Mouse (Mus musculus): ENCODE results near the gene Tsku. TPM values are rescaled to one million over a fixed set of nuclear protein-coding genes. Genes with fewer than 3 reads are reported as not detected.

Gene Tsku
- polyA plus RNA-seq, 2 experiments, result 1.9 TPM

DNA sequence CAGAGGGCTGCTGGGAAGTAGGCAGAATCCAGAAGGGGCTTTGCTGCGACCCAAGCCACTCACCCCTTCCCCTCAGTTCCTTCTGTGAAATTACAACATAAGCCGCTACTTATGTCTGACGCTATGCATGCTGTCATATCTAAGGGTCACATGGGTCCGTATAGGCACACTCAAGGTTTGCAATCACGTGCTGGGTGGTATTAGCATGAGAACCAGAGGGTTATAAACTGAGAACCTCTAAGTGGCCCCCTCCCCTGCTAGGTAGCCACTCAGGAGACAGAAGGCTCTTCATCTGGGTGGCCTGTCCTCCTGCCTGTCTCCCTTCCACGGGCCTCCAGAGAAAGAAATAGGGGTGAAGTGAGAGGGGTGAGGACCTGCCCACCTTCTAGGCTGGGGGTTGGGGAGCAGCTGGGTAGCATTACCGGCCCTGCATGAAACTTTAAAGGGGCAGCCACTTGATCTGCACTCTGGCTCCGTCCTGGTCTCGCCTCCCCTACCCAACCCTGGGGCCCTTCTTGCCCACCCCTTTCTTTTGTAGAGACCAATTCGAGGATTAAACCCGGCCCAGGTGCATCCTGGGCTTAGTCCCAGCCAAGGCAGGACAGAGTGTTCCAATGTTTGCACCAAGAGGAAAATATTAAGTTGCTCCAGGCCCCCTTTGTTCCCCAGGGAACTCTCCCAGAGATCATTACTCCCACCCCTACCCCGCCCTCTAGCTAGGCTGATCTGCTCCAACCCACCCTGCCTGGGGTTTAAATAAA is 6.8 kb downstream of the Tsku start:
- Histone ChIP-seq H3K4me1 (replicated peaks; ENCODE audit: control insufficient read depth in 2 of 2, insufficient read depth in 2 of 2, low read length in 1 of 2) (peaks cover 0 to 12% of the 10 kb centered on the region in 2 experiments; a peak in 2 of 4 replicates), H3K9ac (replicated peaks) (no peak overlapping the region), H3K27ac (no peak overlapping the region), H3K4me3 (ENCODE audit: insufficient read depth in 1 of 2, low read depth in 2 of 2, low read length in 2 of 2) (no peak overlapping the region), H3K9me3 (ENCODE audit: control insufficient read depth, low read length) (no peaks in the 10 kb centered on the region), H3K4me2 (ENCODE audit: low read depth) (no peak overlapping the region), H3K36me3 (replicated peaks; ENCODE audit: control insufficient read depth, insufficient read depth, low read depth) (no peaks in the 10 kb centered on the region), H3K27me3 (ENCODE audit: control insufficient read depth, insufficient read depth, low read length) (peaks cover 5% of the 10 kb centered on the region)
- DNase-seq (ENCODE audit: low read depth in 3 of 3, low spot score in 3 of 3) (no peak), ATAC-seq (ENCODE audit: insufficient read depth) (no peak)
- TF ChIP-seq CTCF (IDR thresholded peaks at IDR 0.05; ENCODE audit: low read depth) (no peak), EP300 (IDR thresholded peaks at IDR 0.05; ENCODE audit: low read depth) (no peak)
- WGBS (ENCODE audit: insufficient replicate concordance), result 57% methylated on average over 12 of the region's 12 CpGs

GRCm38 (mm10) chr7:98353616-98354015 is 7.5 kb downstream of the Tsku start:
- DNase-seq (ENCODE audit: low read depth in 3 of 3, low spot score in 3 of 3) (no peak), ATAC-seq (ENCODE audit: insufficient read depth) (no peak)
- TF ChIP-seq EP300 (IDR thresholded peaks at IDR 0.05; ENCODE audit: low read depth), result no peak
- no peak for TF ChIP-seq CTCF (IDR thresholded peaks at IDR 0.05; ENCODE audit: low read depth)
- Histone ChIP-seq H3K4me2 (ENCODE audit: low read depth) (no peak overlapping the region), H3K9me3 (ENCODE audit: control insufficient read depth, low read length) (no peaks in the 10 kb centered on the region), H3K36me3 (replicated peaks; ENCODE audit: control insufficient read depth, insufficient read depth, low read depth) (no peaks in the 10 kb centered on the region), H3K9ac (replicated peaks) (no peak overlapping the region), H3K4me3 (ENCODE audit: insufficient read depth in 1 of 2, low read depth in 2 of 2, low read length in 2 of 2) (no peak overlapping the region), H3K27me3 (ENCODE audit: control insufficient read depth, insufficient read depth, low read length) (no peaks in the 10 kb centered on the region; the same call in none of the 2 replicates), H3K27ac (no peak overlapping the region), H3K4me1 (replicated peaks; ENCODE audit: control insufficient read depth in 2 of 2, insufficient read depth in 2 of 2, low read length in 1 of 2) (peaks cover 0 to 12% of the 10 kb centered on the region in 2 experiments; a peak in 2 of 4 replicates)
- WGBS (ENCODE audit: insufficient replicate concordance), result 72% methylated on average over 5 of the region's 5 CpGs

DNA sequence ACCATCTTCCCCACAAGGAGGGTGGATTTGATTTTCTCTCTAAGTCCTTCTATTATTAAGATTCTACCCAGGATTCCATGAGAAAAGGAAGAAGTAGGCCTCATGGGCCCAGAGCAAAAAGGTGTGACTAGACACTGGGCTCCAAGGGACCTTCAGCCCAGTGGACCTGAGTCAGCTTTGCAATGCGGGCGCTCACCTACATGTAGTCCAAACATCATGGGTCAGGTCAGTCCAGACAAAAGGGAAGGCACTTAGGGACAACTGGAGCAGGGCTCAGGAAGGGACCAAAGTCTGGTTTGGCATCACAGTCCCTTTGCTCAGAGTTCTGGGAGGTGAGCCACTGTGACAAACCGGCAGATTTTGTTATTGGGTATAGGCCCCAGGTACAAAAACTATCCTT is 9.6 kb downstream of the Tsku start:
- Histone ChIP-seq H3K9ac (replicated peaks) (no peak overlapping the region), H3K4me3 (ENCODE audit: insufficient read depth in 1 of 2, low read depth in 2 of 2, low read length in 2 of 2) (no peak overlapping the region), H3K36me3 (replicated peaks; ENCODE audit: control insufficient read depth, insufficient read depth, low read depth) (no peaks in the 10 kb centered on the region), H3K4me2 (ENCODE audit: low read depth) (no peak overlapping the region), H3K27me3 (ENCODE audit: control insufficient read depth, insufficient read depth, low read length) (no peaks in the 10 kb centered on the region), H3K4me1 (replicated peaks; ENCODE audit: control insufficient read depth in 2 of 2, insufficient read depth in 2 of 2, low read length in 1 of 2) (peaks cover 0 to 15% of the 10 kb centered on the region in 2 experiments; a peak in 2 of 4 replicates), H3K9me3 (ENCODE audit: control insufficient read depth, low read length) (no peaks in the 10 kb centered on the region), H3K27ac (no peak overlapping the region)
- ATAC-seq (ENCODE audit: insufficient read depth) (no peak), DNase-seq (ENCODE audit: low read depth in 3 of 3, low spot score in 3 of 3) (no peak)
- 70% methylated on average over 3 of the region's 3 CpGs for WGBS (ENCODE audit: insufficient replicate concordance)
- TF ChIP-seq EP300 (IDR thresholded peaks at IDR 0.05; ENCODE audit: low read depth) (no peak), CTCF (IDR thresholded peaks at IDR 0.05; ENCODE audit: low read depth) (no peak)

DNA sequence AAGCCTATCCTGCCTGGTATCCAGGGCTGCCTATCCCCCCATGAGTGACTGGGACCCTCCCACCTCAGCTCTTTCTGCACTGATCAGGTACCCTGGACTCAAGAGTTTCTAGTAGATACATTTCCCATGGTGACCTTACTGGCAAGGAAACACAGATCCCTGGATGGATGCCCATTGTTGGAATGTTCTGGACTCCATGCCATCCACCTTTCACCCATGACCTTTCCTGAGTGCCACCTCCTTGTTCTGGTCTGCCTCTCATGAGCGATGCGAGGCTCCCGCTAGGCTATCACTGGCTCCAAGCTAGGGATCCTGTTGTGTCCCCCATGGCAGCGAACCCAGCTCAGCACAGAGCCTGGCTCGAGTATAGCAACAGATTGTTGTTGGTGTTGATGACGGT is 11.3 kb downstream of the Tsku start:
- Histone ChIP-seq H3K27me3 (ENCODE audit: control insufficient read depth, insufficient read depth, low read length) (no peaks in the 10 kb centered on the region), H3K9me3 (ENCODE audit: control insufficient read depth, low read length) (no peaks in the 10 kb centered on the region), H3K36me3 (replicated peaks; ENCODE audit: control insufficient read depth, insufficient read depth, low read depth) (no peaks in the 10 kb centered on the region), H3K4me2 (ENCODE audit: low read depth) (no peak overlapping the region), H3K4me1 (replicated peaks; ENCODE audit: control insufficient read depth in 2 of 2, insufficient read depth in 2 of 2, low read length in 1 of 2) (0 out of 4 replicates have a peak, but pooled peaks cover 0 to 6% of the 10 kb centered on the region in 2 experiments), H3K4me3 (ENCODE audit: insufficient read depth in 1 of 2, low read depth in 2 of 2, low read length in 2 of 2) (no peak overlapping the region), H3K27ac (no peak overlapping the region), H3K9ac (replicated peaks) (no peak overlapping the region)
- 75% methylated on average over 6 of the region's 6 CpGs for WGBS (ENCODE audit: insufficient replicate concordance)
- TF ChIP-seq EP300 (IDR thresholded peaks at IDR 0.05; ENCODE audit: low read depth), result no peak
- TF ChIP-seq CTCF (IDR thresholded peaks at IDR 0.05; ENCODE audit: low read depth), result no peak
- DNase-seq (ENCODE audit: low read depth in 3 of 3, low spot score in 3 of 3) (no peak), ATAC-seq (ENCODE audit: insufficient read depth) (no peak)

DNA sequence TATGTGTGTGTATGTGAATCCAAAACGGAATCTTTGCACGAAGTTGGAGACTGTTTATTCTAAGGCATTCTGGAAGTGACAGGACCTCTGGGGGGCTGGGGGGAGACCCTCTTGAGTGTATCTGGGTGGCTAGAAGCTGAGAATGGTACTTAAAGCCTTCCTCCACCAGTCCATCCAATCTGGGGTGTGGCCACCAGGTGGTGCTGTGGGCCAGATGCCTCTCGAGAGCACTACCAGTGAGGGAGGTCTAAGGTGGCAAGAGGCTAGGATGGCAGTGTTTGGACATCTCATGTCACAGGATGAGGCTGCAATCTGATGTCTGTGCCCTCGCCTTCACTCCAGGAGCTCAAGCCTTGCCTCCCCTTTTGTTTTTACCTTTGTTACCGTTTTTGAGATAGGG is 12.0 kb downstream of the Tsku start:
- Histone ChIP-seq H3K9ac (replicated peaks) (no peak overlapping the region), H3K27ac (no peak overlapping the region), H3K4me2 (ENCODE audit: low read depth) (no peak overlapping the region), H3K27me3 (ENCODE audit: control insufficient read depth, insufficient read depth, low read length) (no peaks in the 10 kb centered on the region), H3K9me3 (ENCODE audit: control insufficient read depth, low read length) (no peaks in the 10 kb centered on the region), H3K36me3 (replicated peaks; ENCODE audit: control insufficient read depth, insufficient read depth, low read depth) (no peaks in the 10 kb centered on the region), H3K4me1 (replicated peaks; ENCODE audit: control insufficient read depth in 2 of 2, insufficient read depth in 2 of 2, low read length in 1 of 2) (0 out of 4 replicates have a peak, but pooled peaks cover 0 to 4% of the 10 kb centered on the region in 2 experiments), H3K4me3 (ENCODE audit: insufficient read depth in 1 of 2, low read depth in 2 of 2, low read length in 2 of 2) (no peak overlapping the region)
- TF ChIP-seq EP300 (IDR thresholded peaks at IDR 0.05; ENCODE audit: low read depth) (no peak), CTCF (IDR thresholded peaks at IDR 0.05; ENCODE audit: low read depth) (peak; percentile 98)
- DNase-seq (ENCODE audit: low read depth in 3 of 3, low spot score in 3 of 3) (peak; percentile 36 to 59 (median 49)), ATAC-seq (ENCODE audit: insufficient read depth) (no peak)
- WGBS (ENCODE audit: insufficient replicate concordance), result 15% methylated on average over 5 of the region's 5 CpGs

All from liver, embryonic 14.5 days (tissue).